Mouse (Mus musculus): Measurements from ENCODE around the gene Gm49380. TPM values are rescaled to one million over a fixed set of nuclear protein-coding genes. Genes with fewer than 3 reads are reported as not detected.

Gene Gm49380
- not detected in 2 replicates for polyA plus RNA-seq (2015; fragmentation: Nextera tagmentation; extraction: Ambion mirVana)

- Histone ChIP-seq H3K9me3 (replicated peaks; ENCODE audit: low read length) (no peaks in the 10 kb centered on the region), H3K27ac (no peak within 1 kb of the TSS), H3K4me3 (replicated peaks; ENCODE audit: low read depth, low read length) (peak within 1 kb of the TSS; percentile 62), H3K27me3 (ENCODE audit: insufficient read depth, low read length) (no peaks in the 10 kb centered on the region), H3K4me1 (replicated peaks; ENCODE audit: insufficient read depth, low read length) (peaks cover 23% of the 10 kb centered on the region), H3K36me3 (ENCODE audit: insufficient read depth, low read length) (no peaks in the 10 kb centered on the region), H3K9ac (ENCODE audit: low read depth, low read length) (peak within 1 kb of the TSS; percentile 74), H3K4me2 (ENCODE audit: low read length) (peak within 1 kb of the TSS; percentile 54)
- under 1% methylated on average over 50 of the region's 51 CpGs for whole genome bisulfite sequencing
- no peak for TF ChIP-seq CTCF (IDR thresholded peaks at IDR 0.05; ENCODE audit: low read depth)
- peak; percentile 94 for ATAC-seq (replicated peaks; ENCODE audit: low FRiP score, low read depth)
- DNase-seq (ENCODE audit: low spot score): peak; percentile 100
Observed at GRCm38 (mm10) chr9:44113105-44113789, at the start of gene Gm49380, which contains the start of gene Rnf26. Gene Gm49380, minus strand, starts transcription at chr9:44113500. Gene Rnf26, minus strand, starts transcription at chr9:44113517.

GRCm38 (mm10) chr9:44159886-44160285 lies 46.6 kb upstream of the Gm49380 start:
- Histone ChIP-seq H3K36me3 (ENCODE audit: insufficient read depth, low read length) (peaks cover 53% of the 10 kb centered on the region), H3K4me1 (replicated peaks; ENCODE audit: insufficient read depth, low read length) (no peaks in the 10 kb centered on the region), H3K4me2 (ENCODE audit: low read length) (no peak overlapping the region), H3K4me3 (replicated peaks; ENCODE audit: low read depth, low read length) (no peak overlapping the region), H3K27ac (no peak overlapping the region), H3K9me3 (replicated peaks; ENCODE audit: low read length) (no peaks in the 10 kb centered on the region), H3K9ac (ENCODE audit: low read depth, low read length) (no peak overlapping the region), H3K27me3 (ENCODE audit: insufficient read depth, low read length) (no peaks in the 10 kb centered on the region)
- TF ChIP-seq CTCF (IDR thresholded peaks at IDR 0.05; ENCODE audit: low read depth): no peak
- WGBS: 74% methylated on average over 3 of the region's 3 CpGs
- ATAC-seq (replicated peaks; ENCODE audit: low FRiP score, low read depth): no peak
- DNase-seq (ENCODE audit: low spot score): no peak

- H3K9me3 ChIP-seq (replicated peaks; ENCODE audit: low read length): no peaks in the 10 kb centered on the region
- peak; percentile 62 for TF ChIP-seq CTCF (IDR thresholded peaks at IDR 0.05; ENCODE audit: low read depth)
- no peaks in the 10 kb centered on the region for H3K27me3 ChIP-seq (ENCODE audit: insufficient read depth, low read length)
- H3K4me3 ChIP-seq (replicated peaks; ENCODE audit: low read depth, low read length): no peak overlapping the region
- 66% methylated on average over 3 of the region's 3 CpGs for WGBS
- DNase-seq (ENCODE audit: low spot score) (peak; percentile 28), ATAC-seq (replicated peaks; ENCODE audit: low FRiP score, low read depth) (no peak)
- H3K36me3 ChIP-seq (ENCODE audit: insufficient read depth, low read length): 0 out of 2 replicates have a peak, but pooled peaks cover 14% of the 10 kb centered on the region
- no peak overlapping the region for H3K27ac ChIP-seq
- H3K4me1 ChIP-seq (replicated peaks; ENCODE audit: insufficient read depth, low read length): no peaks in the 10 kb centered on the region
- H3K4me2 ChIP-seq (ENCODE audit: low read length): no peak overlapping the region
- no peak overlapping the region for H3K9ac ChIP-seq (ENCODE audit: low read depth, low read length)
Observed at GRCm38 (mm10) chr9:44147290-44147689, 34.0 kb upstream of the Gm49380 start.

- Histone ChIP-seq H3K27me3 (ENCODE audit: insufficient read depth, low read length) (no peaks in the 10 kb centered on the region), H3K27ac (0 out of 2 replicates have a peak overlapping the region, but pooled peaks have one; percentile 25), H3K36me3 (ENCODE audit: insufficient read depth, low read length) (0 out of 2 replicates have a peak, but pooled peaks cover 28% of the 10 kb centered on the region), H3K9ac (ENCODE audit: low read depth, low read length) (0 out of 2 replicates have a peak overlapping the region, but pooled peaks have one; percentile 8), H3K4me1 (replicated peaks; ENCODE audit: insufficient read depth, low read length) (no peaks in the 10 kb centered on the region), H3K9me3 (replicated peaks; ENCODE audit: low read length) (no peaks in the 10 kb centered on the region), H3K4me3 (replicated peaks; ENCODE audit: low read depth, low read length) (no peak overlapping the region), H3K4me2 (ENCODE audit: low read length) (no peak overlapping the region)
- TF ChIP-seq CTCF (IDR thresholded peaks at IDR 0.05; ENCODE audit: low read depth): no peak
- ATAC-seq (replicated peaks; ENCODE audit: low FRiP score, low read depth): no peak; the same call in 1 of the 2 replicates
- DNase-seq (ENCODE audit: low spot score): no peak
Observed at GRCm38 (mm10) chr9:44144718-44145060, 31.4 kb upstream of the Gm49380 start.

GRCm38 (mm10) chr9:44144023-44144717 lies 30.9 kb upstream of the Gm49380 start:
- peak; percentile 81 for ATAC-seq (replicated peaks; ENCODE audit: low FRiP score, low read depth)
- peak; percentile 42 for TF ChIP-seq CTCF (IDR thresholded peaks at IDR 0.05; ENCODE audit: low read depth)
- peak; percentile 81 for DNase-seq (ENCODE audit: low spot score)
- Histone ChIP-seq H3K9ac (ENCODE audit: low read depth, low read length) (0 out of 2 replicates have a peak overlapping the region, but pooled peaks have one; percentile 8), H3K4me2 (ENCODE audit: low read length) (no peak overlapping the region), H3K4me1 (replicated peaks; ENCODE audit: insufficient read depth, low read length) (no peaks in the 10 kb centered on the region), H3K27me3 (ENCODE audit: insufficient read depth, low read length) (no peaks in the 10 kb centered on the region), H3K27ac (0 out of 2 replicates have a peak overlapping the region, but pooled peaks have one; percentile 42), H3K9me3 (replicated peaks; ENCODE audit: low read length) (no peaks in the 10 kb centered on the region), H3K36me3 (ENCODE audit: insufficient read depth, low read length) (0 out of 2 replicates have a peak, but pooled peaks cover 33% of the 10 kb centered on the region), H3K4me3 (replicated peaks; ENCODE audit: low read depth, low read length) (no peak overlapping the region)
- 29% methylated on average over 7 of the region's 8 CpGs for WGBS

- H3K4me2 ChIP-seq (ENCODE audit: low read length): no peak overlapping the region
- H3K27me3 ChIP-seq (ENCODE audit: insufficient read depth, low read length): no peaks in the 10 kb centered on the region
- peak overlapping the region; percentile 42; the same call in 1 of the 2 replicates for H3K27ac ChIP-seq
- TF ChIP-seq CTCF (IDR thresholded peaks at IDR 0.05; ENCODE audit: low read depth): no peak
- no peak overlapping the region for H3K9ac ChIP-seq (ENCODE audit: low read depth, low read length)
- H3K9me3 ChIP-seq (replicated peaks; ENCODE audit: low read length): no peaks in the 10 kb centered on the region
- no peak overlapping the region for H3K4me3 ChIP-seq (replicated peaks; ENCODE audit: low read depth, low read length)
- WGBS: 69% methylated on average over 5 of the region's 5 CpGs
- 0 out of 2 replicates have a peak, but pooled peaks cover 35% of the 10 kb centered on the region for H3K36me3 ChIP-seq (ENCODE audit: insufficient read depth, low read length)
- ATAC-seq (replicated peaks; ENCODE audit: low FRiP score, low read depth) (no peak), DNase-seq (ENCODE audit: low spot score) (no peak)
- no peaks in the 10 kb centered on the region for H3K4me1 ChIP-seq (replicated peaks; ENCODE audit: insufficient read depth, low read length)
Observed at GRCm38 (mm10) chr9:44143421-44143820, 30.1 kb upstream of the Gm49380 start.
